Mouse (Mus musculus): ENCODE data around the gene Itga8.

Itga8 gene

DNA sequence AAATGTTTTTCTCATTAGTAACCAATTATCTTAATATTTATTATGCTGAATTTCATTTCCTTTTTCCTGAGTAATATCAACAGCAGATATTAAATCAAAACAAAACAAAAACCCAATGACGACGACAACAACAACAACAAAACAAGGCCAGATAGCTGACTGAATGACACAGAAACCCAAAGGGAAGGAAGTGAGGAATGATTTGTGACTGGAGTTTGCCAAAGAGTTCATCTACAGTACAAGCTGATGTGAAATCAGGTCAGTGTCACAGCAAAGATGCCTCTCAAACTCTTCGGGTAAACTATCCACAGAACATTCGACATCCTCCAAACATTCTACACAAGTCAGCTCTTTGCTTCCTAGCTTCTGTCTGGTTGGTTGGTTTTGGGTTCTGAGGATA lies 104.0 kb downstream of the Itga8 start:
- no peak for DNase-seq (ENCODE audit: low spot score in 2 of 2)

DNA sequence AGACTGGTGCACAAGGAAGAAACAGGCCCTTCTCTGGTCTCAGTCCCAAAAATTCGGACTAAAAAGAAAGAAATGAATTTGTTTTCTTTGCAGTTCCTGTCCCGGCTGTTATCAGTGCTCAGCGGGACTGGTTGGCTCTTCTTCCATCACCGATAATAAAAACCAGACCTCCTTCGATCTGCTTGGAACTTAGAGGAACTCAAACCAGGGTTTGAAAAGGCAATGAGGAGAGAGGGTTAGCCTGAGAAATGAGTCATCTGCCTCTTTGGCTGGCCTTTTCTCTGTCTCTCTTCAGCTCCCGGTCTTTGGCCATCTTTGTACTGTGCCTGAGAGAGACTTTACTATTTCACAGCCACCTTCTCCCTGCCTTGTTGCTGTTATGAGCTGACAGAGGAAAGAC lies 112.7 kb downstream of the Itga8 start:
- DNase-seq (ENCODE audit: low spot score in 2 of 2) = no peak

DNA sequence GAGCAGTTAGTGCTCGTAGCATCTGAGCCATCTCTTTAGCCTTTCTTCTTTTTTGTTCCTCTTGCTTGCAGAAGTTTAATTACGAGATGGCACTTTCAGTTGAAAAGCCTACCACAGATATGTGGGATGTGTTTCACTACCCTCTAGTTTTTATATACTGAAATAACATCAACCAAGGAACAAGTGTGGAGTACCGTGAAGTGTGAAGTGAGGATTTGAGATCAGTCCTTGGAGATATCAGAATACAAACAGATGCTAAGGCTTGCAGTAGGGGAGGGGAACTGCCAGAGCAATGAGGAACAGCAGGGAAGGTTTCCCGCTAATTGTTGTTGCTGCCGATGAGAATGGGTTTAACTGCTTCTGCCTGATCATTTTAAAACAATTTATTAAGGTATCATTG lies 114.1 kb downstream of the Itga8 start:
- DNase-seq (ENCODE audit: low spot score in 2 of 2) = no peak

DNA sequence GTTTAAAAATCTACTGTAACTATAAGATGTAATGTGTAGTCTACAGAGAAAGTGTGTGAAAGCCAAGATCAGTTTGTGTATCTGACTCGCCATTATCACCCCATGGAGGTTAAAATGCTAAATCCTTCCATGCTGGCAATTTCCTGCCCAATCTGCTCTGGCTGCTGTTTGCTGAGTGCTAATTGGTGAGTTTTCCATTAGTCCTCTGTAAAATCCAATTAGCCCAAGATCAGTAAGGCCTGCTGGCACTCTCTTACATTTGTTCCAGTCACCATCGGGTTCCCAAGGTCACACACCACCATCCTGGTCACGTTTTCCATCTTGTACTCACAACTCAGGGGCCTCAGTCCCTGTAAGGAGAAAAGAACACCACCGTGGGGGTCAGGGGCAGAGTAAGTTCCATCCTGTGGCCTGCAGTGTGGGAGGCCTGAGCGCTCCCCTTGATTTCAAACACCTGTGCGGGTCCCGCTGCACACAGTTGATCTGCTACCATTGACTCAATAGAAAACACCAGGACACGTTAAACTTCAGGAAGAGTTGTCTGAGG lies 119.2 kb downstream of the Itga8 start:
- no peak for DNase-seq (ENCODE audit: low spot score in 2 of 2)

DNA sequence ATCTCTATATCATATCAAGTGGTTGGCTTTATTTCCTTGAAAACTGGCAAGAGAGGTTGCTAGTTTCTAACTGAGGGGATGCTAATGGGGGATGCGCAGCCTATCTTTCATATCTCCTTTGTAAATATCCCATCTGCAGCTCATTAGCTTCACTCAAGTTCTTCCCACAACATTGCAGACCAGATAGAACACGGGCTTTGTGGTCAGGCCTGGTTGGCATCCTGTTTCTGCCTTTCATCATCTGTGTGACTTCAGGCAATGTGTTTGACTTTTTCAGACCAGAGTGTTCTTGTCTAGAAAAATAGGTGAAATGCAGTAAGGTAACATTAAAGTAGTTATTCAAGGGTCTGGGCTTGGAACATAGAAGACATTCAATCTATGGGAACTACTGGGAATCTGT lies 121.1 kb downstream of the Itga8 start:
- no peak for DNase-seq (ENCODE audit: low spot score in 2 of 2)

DNA sequence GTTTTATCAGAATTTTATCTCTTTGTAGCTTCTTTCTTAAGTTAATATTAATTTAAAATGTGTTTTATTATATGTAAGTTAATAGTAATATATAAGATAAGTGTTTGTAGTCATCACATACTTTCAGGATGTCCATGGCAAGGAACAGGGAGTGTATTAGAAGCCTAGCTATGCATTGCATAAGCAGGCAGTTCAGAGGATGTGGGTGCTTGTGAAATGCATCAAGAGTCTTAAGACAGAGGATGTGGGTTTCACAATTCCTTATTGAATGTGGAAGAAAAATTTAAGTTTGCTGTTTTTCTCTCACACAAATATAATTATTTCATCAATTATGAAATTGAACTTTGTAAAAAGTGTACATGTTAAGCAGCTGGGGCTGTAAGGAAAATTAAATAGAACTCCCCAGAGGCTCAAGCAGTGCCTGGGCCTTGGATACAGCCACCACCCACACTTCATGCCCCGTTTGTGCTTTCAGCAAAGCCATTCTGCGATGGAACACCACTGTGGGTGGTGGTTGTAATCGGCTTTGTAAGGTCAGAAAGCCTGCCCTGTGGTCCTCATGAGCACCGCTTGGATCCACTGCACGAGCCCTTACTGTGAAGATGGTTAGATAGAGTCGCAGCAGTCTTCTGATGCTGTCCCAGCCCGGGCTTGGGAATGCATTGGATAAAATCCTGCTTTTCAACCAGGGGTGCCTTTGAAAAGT lies 126.8 kb downstream of the Itga8 start:
- DNase-seq (ENCODE audit: low spot score in 2 of 2) = no peak

DNA sequence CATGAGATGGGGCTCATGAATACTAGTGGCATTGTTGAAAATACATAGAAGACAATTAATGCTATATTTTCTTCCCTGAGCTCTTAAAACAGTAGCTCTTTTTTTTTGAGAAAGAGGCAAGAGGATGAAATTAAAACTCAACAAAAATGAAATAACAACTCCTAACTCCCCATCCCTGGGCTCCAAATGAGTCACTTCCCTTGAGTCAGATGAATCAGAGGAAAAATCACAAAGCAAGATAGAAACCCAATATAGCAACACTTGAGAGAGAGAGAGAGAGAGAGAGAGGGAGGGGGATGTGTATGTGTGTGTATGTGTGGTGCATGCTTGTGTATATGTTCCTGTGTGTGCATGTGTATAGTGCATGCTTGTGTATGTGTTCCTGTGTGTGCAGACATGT lies 131.5 kb downstream of the Itga8 start:
- DNase-seq (ENCODE audit: low spot score in 2 of 2) = no peak

DNA sequence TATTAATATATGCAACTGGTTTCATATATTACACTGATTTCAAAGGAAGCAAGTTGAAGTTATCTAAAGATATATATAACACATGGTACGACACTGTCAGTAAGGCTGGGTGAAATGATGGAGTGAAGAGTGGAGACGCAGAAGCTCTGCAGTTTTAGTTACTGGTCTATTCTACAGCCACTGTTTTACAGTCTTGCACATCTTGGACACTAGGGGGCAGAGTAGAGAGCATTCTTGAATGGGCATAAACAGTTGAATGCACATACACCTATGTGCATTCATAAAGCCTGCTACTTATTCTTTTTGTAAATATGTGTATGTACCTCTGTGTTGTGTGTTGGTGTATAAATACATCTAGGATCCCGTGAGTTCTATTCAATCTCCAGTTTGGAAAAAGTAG lies 141.2 kb downstream of the Itga8 start:
- peak in 1 of 2 experiments; percentile 17 for DNase-seq (ENCODE audit: low spot score in 2 of 2)

DNA sequence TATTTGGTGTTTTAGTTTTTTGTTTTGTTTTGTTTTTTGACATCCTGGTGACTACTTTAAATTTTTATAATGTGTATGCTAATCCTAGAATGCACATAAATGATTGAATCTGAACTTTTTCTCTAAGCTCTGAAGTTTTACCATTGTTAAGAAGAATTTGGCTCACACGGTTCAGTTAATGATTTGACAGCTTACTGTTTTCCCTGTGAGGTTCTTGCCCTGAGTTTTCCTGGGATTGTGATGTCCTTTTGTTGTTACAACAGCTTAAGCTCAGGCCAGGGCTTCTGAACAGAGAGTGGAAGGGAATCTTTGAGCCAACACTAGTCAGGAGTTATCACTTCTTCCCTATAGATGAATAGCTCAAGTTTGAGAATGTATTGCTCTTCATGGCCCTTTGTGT lies 144.7 kb downstream of the Itga8 start:
- no peak for DNase-seq (ENCODE audit: low spot score in 2 of 2)

DNA sequence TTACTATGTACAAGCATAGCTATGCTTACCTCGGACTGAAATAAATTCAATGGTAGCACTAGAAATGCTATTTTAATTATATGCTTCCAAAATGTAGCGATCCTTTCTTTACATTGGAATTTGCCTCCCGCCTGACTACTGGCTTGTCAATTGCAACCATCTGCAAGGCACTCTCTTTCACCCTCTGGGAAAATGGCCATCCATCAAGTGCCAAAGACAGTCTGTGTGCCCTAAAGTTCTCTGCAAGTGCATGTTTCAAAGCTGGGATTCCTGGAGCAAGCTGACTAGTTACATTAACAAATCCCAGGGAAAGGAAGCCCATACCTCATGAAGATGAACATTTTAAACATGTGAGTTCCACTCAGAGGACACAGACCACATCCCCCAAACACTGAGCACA lies 145.3 kb downstream of the Itga8 start:
- no peak for DNase-seq (ENCODE audit: low spot score in 2 of 2)

DNA sequence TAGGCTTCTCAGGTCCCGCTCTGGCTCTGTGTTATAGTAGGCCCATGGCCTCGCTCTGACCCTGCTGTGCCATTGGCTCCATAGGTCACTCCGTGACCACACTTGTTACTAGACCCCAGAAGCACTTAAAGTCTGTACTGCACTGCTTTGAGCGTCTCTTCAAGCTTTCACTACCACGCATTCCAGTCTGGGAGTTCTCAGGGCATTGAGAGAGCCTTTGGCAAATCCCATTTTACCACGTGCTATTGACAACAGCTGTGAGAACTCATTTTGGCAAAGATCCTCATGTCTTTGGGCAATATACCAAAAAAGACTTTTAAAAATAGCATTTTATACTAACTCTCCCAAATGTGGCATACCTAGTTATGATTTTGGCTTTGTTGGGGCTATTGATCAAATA lies 147.0 kb downstream of the Itga8 start:
- DNase-seq (ENCODE audit: low spot score in 2 of 2) = no peak

DNA sequence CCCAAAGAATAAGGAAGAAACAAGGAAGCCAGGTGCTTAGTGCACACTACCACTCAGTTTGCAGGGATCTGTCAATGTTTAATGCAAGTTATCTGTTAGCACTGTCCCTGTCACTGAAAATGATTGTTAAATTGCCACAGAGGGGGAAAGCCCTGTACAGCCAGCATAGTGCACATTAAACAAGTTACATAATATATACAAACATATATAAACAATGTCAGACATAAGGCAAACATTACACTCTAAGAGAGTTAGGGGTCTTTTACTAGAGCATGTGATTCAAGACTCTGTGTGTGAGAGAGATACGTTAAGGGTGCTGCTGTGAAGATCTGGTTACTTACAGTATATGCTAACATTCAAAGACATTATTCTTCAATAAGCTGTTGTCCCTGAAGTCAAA lies 148.2 kb downstream of the Itga8 start:
- no peak for DNase-seq (ENCODE audit: low spot score in 2 of 2)

DNA sequence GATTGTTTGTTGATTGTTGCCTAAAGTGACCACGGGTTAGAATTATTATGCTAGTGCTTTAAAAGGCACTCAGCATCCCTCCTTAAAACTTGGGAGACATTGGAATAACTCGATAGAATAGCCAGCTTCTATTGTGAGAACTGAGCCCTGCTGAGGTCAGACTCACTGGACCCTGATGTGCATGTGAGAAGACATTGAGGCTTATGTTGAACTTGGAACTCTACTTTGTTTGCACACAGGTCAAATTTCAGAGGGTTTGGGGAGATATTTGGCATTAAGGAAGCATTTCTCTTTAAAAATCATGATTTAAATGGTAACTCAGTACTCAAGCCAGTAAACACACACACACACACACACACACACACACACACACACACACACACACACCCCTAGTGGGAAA lies 153.8 kb downstream of the Itga8 start:
- no peak for DNase-seq (ENCODE audit: low spot score in 2 of 2)

DNA sequence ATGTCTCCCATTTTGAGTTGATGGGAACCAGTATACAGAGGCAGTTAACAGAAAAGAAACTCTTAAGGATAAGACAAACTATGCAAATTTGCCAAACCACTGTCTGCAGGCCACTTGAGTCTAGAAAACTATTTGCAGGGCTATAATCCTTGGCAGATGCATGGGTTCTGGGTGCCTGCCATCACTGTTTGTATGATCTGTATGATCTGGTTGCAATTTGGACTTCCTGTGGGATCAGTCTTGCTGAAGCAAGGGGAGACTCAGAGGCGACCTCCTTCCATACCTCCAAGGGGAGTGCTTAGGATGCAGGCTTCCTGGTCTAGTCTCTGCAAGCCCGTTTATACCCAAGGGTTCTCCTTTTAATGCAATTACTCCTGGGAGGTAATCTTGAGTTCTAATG lies 155.1 kb downstream of the Itga8 start:
- DNase-seq (ENCODE audit: low spot score in 2 of 2) = no peak

DNA sequence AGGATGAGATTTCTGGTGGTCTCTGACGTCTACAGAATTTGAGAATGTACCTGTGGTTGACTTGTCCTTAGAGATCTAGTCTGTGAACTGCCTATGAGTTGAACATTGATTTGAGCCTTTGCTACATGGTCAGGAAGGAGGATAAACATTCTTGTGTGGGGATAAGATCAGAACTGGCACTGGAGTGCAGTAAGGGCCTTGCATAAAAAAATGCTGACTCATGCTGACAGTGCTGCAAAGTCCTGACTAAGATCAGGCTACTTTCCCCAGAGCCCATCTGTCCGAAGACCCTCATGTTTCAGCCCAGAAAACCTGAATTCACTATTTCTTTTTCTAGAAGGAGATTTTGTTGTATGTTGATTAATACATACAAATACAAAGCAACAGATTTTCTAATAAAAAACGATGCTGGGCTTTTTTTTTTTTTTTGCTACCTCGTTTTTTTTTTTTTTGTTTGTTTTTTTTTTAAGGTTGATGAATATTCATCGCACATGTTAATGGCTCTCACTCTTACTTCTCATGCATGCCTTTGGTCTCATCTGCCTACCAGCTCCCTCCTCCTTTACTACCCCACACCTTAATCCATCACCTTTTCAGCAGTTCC lies 162.9 kb downstream of the Itga8 start:
- peak in 1 of 2 experiments; percentile 23 for DNase-seq (ENCODE audit: low spot score in 2 of 2)

DNA sequence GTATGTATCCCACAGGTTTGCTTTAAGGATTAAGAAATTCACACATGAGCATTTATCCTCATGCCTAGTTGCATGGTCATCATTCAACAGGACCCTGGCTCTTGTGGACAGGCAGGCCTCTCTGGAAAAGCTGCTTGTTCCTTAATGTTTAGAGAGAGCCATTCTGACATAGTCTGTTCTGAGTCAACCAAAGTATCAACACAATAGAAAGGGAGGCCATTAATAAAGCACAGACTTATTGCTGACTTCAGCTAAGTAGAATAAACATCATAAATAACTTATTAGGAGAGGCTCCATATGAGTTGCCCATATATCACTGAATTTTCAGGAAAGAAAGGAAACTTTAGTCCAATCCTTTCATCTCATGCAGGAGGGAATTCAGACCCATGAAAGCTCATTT lies 175.1 kb downstream of the Itga8 start:
- DNase-seq (ENCODE audit: low spot score in 2 of 2) = no peak

DNA sequence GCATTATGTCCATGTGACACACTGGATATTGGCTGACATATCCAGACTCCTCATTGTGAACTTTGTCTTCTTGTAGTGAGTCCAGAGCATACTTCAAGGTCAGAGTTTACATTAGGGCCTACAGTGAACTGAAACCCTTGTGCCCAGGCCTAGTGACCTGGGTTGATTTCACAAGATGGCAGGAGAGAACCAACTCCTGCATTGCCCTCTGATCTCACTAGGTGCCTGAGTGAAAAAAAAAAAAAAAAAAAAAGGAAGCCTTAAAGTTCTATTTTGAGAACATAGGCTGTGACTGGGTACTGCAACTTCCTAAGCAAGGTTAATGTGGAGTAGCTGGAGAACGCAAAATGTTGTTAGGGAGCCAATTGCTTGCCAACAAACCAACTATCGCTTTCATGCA lies 186.2 kb downstream of the Itga8 start:
- no peak for DNase-seq (ENCODE audit: low spot score in 2 of 2)

DNA sequence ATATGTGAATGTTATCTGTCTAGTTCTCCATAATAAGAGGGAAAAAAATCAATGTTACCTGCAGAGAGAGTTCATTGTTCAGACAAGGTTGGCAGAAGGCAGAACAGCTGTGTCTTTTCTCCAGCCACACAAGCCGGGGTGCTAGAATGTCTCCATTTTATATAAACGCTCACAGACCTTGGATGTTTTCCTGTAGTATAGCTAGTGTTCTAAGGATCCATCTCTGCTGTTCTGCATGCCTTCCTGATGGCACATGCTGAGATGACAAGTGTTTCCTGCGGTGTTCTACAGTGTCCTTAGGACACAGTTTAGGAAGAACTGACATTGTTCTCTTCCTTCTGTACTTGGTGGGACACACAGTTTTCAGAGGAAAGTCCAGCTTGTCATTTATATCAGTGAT lies 192.4 kb downstream of the Itga8 start:
- no peak for DNase-seq (ENCODE audit: low spot score in 2 of 2)

DNA sequence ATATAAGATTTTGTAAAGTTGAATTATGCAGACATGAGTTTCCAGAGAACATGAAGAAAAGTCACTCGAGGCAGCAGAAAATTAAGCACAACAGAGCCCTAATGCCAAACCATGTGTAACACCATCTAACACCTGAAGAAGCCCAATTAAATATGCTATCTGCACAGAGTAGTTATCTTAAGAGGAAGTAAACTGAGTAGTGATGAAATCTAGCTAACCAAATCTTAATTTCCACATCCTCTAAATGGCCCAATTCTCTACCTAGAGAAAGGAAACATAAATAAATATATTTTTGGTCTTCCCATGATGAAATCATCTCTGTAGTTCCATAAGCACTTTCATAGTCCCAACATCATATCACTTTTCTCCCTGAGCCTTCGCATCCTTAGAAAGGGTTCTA lies 193.4 kb downstream of the Itga8 start:
- DNase-seq (ENCODE audit: low spot score in 2 of 2) = no peak

DNA sequence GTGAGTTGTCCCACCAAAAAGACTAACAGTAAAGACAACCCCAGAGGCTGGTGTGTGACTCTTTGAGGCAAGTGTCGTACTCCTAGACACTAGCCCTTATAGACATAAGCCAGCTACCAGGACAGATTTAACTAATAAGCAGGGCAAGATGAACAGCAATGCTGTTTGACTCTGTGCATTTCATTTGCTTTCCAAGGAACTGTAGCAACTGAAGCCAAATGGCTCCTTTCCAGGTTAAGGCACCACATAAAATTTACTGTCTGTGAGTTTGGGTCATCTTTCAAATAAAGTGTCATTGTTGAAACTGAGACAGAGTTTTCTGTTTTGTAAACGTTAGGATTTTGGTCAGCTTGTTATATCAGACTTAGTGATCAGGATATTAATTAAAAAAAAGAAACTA lies 194.5 kb downstream of the Itga8 start:
- no peak for DNase-seq (ENCODE audit: low spot score in 2 of 2)

DNA sequence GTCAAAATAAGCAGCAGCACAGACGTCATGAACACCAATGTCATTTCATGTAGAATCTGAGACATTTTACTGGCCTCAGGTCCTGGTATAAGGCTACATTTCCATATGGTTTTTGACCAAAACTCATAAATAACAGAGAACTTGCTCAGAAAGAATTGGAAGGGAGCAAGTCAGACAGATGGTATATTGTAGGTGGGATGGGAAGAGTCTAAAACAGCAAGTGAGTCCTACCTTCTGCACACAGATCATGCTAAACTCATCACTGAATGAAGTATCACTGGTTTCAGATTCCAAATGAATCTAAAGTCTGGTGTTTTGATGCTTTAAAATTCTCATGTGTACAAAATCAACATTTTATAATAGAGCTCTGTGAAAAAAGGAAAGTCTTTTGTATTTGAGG lies 198.5 kb downstream of the Itga8 start:
- DNase-seq (ENCODE audit: low spot score in 2 of 2) = no peak

DNA sequence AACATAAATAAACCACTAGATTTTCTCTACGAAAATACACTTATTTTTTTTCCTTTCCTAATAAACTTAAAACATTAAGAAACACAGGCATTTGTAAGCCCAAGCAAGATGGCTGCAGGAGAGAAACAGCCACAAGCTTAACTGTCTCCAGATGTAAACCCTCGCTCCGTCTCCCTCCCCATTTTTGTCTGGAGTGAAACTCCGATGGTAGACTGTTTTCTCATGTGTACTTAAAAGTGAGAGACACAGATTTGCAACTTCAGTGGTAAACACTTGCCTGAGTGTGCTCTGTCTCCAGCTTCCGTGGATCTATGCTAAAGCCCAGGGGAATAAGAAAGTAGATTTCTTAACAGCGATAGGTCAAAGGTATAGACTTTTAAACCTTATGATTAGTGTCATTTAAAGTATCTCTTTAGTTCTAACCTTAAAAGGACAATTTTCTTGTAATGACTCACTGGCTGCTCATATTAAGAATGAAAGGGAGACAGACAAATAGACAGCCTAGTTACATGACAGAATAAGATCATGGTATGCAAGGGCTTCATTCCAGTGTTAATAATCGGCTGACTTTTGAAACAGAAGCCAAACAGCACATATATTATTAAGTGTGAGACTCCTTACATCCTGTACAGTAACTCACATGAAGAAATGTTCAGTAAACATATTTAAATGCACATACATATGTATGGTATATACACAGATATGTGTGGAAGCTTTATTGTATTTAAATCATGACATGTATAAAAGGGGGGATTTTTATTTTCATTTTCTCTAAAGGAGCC lies 209.3 kb downstream of the Itga8 start:
- no peak for DNase-seq (ENCODE audit: low spot score in 2 of 2)

DNA sequence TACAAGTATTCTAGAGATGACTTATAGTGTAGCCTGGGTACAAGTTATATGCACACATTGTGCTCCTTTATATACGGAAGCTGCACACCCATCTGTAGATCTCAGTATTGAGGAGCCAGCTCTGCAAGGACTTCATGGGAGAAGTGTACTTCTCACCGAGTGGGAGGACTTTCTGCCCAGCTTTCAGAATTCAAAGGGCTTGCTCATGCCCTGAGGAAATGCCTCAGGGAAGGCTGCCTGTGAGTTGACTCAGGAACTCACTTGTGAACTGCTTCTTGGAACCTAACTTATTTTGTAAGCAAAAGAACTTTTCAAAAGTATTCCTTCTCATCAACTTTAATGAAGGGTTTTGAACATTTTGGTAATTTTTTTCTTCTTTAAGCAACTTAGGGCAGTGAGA lies 210.7 kb downstream of the Itga8 start:
- no peak for DNase-seq (ENCODE audit: low spot score in 2 of 2)
